Mouse (Mus musculus) brown adipose tissue, adult 24 weeks (tissue): ENCODE results near the gene Uap1. TPM values are rescaled to one million over a fixed set of nuclear protein-coding genes. Genes with fewer than 3 reads are reported as not detected.

Source experiments
- H3K27ac ChIP-seq: fragments of 200-500 bp; replicated peaks from 2 replicates; pipeline ENCODE4 v1.5.1; 2012; ENCODE audit warnings: low read depth, mild to moderate bottlenecking, low read length
- H3K4me1 ChIP-seq: fragments of 200-500 bp; 2 replicates; pipeline ENCODE4 v1.6.1; 2012; ENCODE audit warnings: low read length, mixed read lengths; ENCODE audit not compliant: control insufficient read depth, insufficient read depth, insufficient read length
- H3K4me3 ChIP-seq: fragments of 200-500 bp; 2 replicates; pipeline ENCODE4 v1.5.1; 2012; ENCODE audit warnings: low read depth, mild to moderate bottlenecking, low read length, moderate library complexity; ENCODE audit not compliant: insufficient read depth
- polyA plus RNA-seq: library from polyadenylated mRNA; stranded (reverse); fragments of >200 nt; gene quantifications from 2 replicates; pipeline ENCODE4 v1.2.4, GENCODE M21; 2012; ENCODE audit not compliant: missing spikeins, insufficient read depth, insufficient read length

The Uap1 gene
- 54.8 and 58.0 TPM in 2 replicates for polyA plus RNA-seq

- peak within 1 kb of the TSS; percentile 84 for H3K4me3 ChIP-seq
- H3K4me1 ChIP-seq = peaks cover 4% of the 10 kb centered on the region; the same call in 1 of the 2 replicates
- H3K27ac ChIP-seq = peak within 1 kb of the TSS; percentile 92
These were observed at the start of gene Uap1 for GRCm38 (mm10) chr1:170174814-170175332. Uap1 (minus strand) TSS chr1:170174957.

- Histone ChIP-seq H3K4me3 (no peak overlapping the region), H3K27ac (no peak overlapping the region), H3K4me1 (no peaks in the 10 kb centered on the region)
These were observed 48.5 kb upstream of the Uap1 start for GRCm38 (mm10) chr1:170223276-170223675.

DNA sequence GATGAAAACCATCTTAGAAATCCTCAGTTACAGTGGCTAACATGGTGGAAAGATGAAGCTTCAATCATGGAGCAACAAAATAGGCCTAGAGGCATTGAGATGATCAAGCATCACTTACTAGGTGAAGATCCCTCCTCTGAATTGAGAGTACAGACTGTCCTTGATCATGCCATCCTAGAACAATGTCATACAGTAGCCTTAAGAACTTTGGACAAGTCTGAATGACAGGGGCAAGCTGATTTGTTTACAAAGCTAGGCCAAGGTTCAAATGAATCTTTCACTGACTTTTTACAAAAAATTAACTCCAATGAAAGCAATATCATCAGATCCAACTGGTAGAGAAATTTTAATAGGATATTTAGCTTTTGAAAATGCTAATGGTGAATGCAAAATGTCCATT lies 45.6 kb upstream of the Uap1 start:
- no peak overlapping the region for H3K27ac ChIP-seq
- no peak overlapping the region for H3K4me3 ChIP-seq
- no peaks in the 10 kb centered on the region for H3K4me1 ChIP-seq

DNA sequence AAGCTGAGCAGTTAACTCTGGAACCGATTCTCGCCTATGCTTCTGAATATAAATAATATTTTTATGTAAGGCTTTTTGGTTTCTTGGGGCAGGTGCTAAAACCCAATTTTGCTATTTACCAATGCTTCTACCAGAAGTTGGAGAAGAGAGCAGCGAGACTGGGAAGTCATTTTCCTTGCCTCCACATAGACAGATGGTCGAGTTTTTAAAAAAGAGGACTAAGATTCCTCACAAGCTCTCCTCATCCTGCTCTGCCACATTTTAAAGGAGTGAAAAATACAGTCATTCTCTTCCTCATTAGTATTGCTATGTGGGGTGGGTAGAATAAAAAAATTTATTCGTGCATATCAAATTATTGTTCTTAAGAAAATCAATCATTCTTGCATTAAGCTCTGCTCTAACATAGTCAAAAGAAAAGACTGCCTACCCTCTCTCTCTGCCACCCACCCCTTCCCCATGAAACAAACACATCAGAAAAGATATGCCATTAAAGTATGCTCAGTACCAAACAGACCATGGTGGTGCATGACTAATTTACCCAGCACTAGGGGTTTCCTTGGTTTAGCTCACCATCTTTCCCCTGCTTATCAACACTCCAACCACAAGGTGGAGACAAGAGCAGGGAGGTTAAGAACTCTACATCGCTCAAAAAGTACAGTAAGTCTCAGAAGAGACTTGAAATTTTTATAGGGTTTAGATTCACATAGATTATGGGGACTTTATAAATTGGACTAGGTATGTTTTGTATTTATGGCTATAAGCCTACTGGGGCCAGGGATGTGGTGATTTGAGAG lies 43.5 kb upstream of the Uap1 start:
- Histone ChIP-seq H3K27ac (no peak overlapping the region), H3K4me3 (no peak overlapping the region), H3K4me1 (no peaks in the 10 kb centered on the region; the same call in 1 of the 2 replicates)

- Histone ChIP-seq H3K27ac (no peak overlapping the region), H3K4me1 (no peaks in the 10 kb centered on the region; the same call in 1 of the 2 replicates), H3K4me3 (peak overlapping the region; percentile 94)
These were observed 40.8 kb upstream of the Uap1 start for GRCm38 (mm10) chr1:170215590-170215989.

- Histone ChIP-seq H3K4me3 (peak within 1 kb of the TSS; percentile 94), H3K27ac (peak within 1 kb of the TSS; percentile 61), H3K4me1 (no peaks in the 10 kb centered on the region; the same call in 1 of the 2 replicates)
These were observed 40.2 kb upstream of the Uap1 start, which contains the start of gene Uhmk1 for GRCm38 (mm10) chr1:170214757-170215522. Uhmk1 (minus strand) TSS chr1:170215397.

DNA sequence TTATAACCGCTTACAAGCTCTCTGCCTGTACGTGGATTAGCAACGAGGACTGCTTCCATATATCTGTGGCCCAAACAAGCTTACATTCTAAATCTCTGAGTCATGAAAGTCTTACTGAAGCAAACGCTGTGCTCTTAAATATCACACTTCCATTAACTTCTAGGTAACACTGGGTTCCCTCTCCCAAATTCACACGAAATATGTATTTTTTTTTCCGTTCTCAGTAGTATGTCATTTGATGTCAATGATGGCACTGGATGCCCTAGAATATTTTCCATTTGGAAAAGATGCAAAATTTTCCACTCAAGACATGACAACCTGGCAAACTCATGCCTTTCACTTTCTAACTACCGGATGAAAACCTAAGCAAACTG lies 39.6 kb upstream of the Uap1 start:
- peak overlapping the region; percentile 61; the same call in 1 of the 2 replicates for H3K27ac ChIP-seq
- H3K4me3 ChIP-seq = peak overlapping the region; percentile 94
- H3K4me1 ChIP-seq = no peaks in the 10 kb centered on the region; the same call in 1 of the 2 replicates

DNA sequence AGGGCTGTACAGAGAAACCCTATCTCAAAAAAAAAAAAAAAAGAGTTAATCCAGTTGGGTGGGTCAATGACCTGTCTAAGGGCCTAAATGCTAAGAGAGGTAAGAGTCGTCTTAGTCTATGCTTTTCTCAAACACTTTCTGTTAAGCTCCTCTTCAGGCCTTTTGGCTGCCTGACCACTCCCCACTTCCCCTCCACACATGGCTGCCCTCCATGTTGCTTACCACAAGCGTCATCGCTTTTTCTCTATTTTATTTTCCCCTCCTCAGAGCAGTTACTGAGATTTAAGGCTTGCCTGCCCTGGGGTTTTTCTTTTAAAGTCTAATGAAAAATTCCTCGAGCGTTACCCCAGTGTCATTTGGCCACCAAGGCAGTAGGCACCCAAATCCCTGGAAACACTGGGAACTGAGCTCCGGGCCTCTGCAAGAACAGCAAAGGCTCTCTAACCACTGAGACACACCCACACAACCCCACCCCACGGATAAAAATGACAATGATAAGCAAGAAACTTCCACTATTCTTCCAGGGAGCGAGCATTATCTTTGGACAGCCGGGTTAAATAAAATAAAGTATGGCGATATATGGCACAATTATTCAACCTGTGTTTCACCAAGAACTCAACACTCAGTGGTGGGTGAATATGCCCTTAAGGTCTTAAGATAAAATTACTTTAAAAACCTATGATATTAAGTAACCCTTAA lies 38.6 kb upstream of the Uap1 start:
- no peak overlapping the region for H3K4me3 ChIP-seq
- no peak overlapping the region for H3K27ac ChIP-seq
- no peaks in the 10 kb centered on the region; the same call in 1 of the 2 replicates for H3K4me1 ChIP-seq

DNA sequence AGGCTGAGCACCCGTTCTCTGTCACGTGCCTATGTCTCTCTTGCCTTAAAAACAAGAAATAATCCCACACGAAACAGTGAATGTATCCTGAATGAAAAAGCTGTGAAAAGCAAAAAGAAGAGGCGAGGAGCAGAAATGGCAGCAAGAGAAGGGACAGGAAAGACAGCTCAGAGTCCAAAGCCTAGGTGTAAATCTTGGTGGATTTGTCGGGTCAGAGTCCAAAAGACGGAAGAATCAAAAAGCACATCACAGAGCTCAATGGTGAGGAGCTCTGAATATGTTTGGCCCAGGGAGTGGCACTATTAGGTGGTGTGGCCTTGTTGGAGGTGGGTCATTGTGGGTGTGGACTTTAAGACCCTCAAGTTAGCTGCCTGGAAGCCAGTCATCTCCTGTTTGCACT lies 31.6 kb upstream of the Uap1 start:
- H3K4me3 ChIP-seq = no peak overlapping the region
- no peak overlapping the region for H3K27ac ChIP-seq
- no peaks in the 10 kb centered on the region for H3K4me1 ChIP-seq

GRCm38 (mm10) chr1:170200379-170200778 lies 25.6 kb upstream of the Uap1 start:
- Histone ChIP-seq H3K4me1 (no peaks in the 10 kb centered on the region), H3K4me3 (no peak overlapping the region), H3K27ac (no peak overlapping the region)

- no peaks in the 10 kb centered on the region for H3K4me1 ChIP-seq
- H3K27ac ChIP-seq = no peak overlapping the region
- no peak overlapping the region for H3K4me3 ChIP-seq
These were observed 21.5 kb upstream of the Uap1 start for GRCm38 (mm10) chr1:170196211-170196610.

DNA sequence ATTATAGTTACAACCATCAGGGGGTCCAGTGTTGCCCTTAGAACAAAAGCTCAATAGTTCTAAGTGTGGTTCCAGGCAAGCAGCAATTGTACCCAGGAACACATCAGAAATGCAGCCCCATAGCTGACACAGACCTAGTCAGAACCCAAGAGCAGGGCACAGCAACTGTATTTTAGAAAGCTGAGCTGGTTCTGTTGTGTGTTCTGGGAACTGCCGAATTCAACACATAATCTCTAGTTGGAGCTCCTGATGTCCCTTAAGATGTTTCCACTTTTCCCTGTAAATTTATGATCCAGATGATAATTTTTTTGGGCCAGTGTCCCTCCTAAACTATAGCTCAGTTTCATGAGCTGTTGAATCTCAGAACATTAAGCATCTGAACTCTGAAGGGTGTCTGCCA lies 17.2 kb upstream of the Uap1 start:
- H3K4me1 ChIP-seq = peaks cover 5% of the 10 kb centered on the region; the same call in 1 of the 2 replicates
- no peak overlapping the region for H3K4me3 ChIP-seq
- H3K27ac ChIP-seq = no peak overlapping the region

DNA sequence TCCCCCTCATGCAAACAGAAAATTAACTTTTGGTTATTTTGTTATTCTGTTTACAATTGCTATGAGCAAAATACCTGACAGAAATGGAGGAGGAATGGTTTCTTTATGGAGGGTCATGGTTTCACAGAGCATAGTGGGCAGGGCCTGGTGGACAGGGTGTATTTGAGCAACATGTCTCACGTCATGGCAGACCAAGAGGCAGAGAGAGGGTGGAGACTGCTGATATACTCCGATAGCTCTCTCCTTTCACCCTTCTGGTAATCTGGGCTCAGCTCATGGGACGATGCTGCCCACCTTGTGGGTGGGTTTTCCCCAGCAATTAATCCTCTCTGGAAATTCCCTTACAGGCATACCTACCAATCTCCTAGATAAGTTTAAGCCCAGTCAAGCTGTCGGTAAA lies 15.5 kb upstream of the Uap1 start:
- Histone ChIP-seq H3K4me3 (no peak overlapping the region), H3K27ac (no peak overlapping the region), H3K4me1 (peaks cover 5% of the 10 kb centered on the region; the same call in 1 of the 2 replicates)

DNA sequence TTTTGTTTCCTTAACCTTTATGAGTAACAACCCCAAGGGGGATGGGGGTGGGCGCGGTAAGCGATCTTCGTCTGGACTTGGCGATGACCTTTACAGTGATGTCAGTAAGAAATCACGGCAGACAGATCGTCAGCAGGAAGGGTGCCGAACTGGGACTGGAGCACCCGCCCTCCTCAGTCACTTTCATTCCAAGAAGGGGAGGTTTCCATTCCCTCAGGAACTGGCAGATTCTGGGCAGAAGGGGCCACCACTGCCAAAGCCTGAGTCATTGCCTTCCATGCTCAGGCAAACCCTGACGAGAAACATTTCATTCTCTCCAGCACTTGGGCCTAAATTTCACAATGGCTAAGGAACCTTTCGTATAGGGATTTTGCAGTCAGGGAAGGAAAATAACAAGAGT lies 13.8 kb upstream of the Uap1 start:
- H3K27ac ChIP-seq = peak overlapping the region; percentile 80
- H3K4me1 ChIP-seq = peaks cover 5% of the 10 kb centered on the region; the same call in 1 of the 2 replicates
- peak overlapping the region; percentile 30; the same call in 1 of the 2 replicates for H3K4me3 ChIP-seq

GRCm38 (mm10) chr1:170186531-170186930 lies 11.8 kb upstream of the Uap1 start:
- Histone ChIP-seq H3K4me1 (peaks cover 5% of the 10 kb centered on the region; the same call in 1 of the 2 replicates), H3K4me3 (no peak overlapping the region), H3K27ac (no peak overlapping the region)
